Mouse (Mus musculus) kidney, adult 2 months (tissue): ENCODE data around the gene Trub2. TPM values are rescaled to one million over a fixed set of nuclear protein-coding genes. Genes with fewer than 3 reads are reported as not detected.
A peak's percentile ranks its signal among the peaks of the same experiment; 100 is the strongest.
"Not testable (repeated sequence)": the region's sequence is repeated elsewhere in the genome, so short reads cannot be mapped to it uniquely, and the experiment has no call there.

Source experiments
- DNase-seq: peaks from one replicate; pipeline ENCODE4 v3.0.0; 2021
- H3K27ac ChIP-seq: fragments of 200-500 bp; 2 replicates; pipeline ENCODE4 v1.5.1; 2012; ENCODE audit warnings: low read depth, low read length, control low read depth, inconsistent platforms; ENCODE audit not compliant: insufficient read depth
- H3K27me3 ChIP-seq: fragments of 200-500 bp; replicated peaks from 2 replicates; pipeline ENCODE4 v1.6.1; 2012; ENCODE audit warnings: mild to moderate bottlenecking, moderate library complexity, low read length, inconsistent platforms; ENCODE audit not compliant: control insufficient read depth, insufficient read depth
- H3K36me3 ChIP-seq: fragments of 200-500 bp; 2 replicates; pipeline ENCODE4 v1.6.1; 2012; ENCODE audit warnings: mild to moderate bottlenecking, moderate library complexity, low read length, inconsistent platforms; ENCODE audit not compliant: control insufficient read depth, insufficient read depth
- H3K4me1 ChIP-seq: fragments of 200-500 bp; 2 replicates; pipeline ENCODE4 v1.6.1; 2011; ENCODE audit warnings: low read length; ENCODE audit not compliant: control insufficient read depth, insufficient read depth
- H3K4me3 ChIP-seq: fragments of 200-500 bp; 2 replicates; pipeline ENCODE4 v1.5.1; 2011; ENCODE audit warnings: mild to moderate bottlenecking, low read depth, low read length, control low read depth; ENCODE audit not compliant: insufficient read depth
- CTCF ChIP-seq: fragments of 200-500 bp; conservative IDR thresholded peaks from 2 replicates; pipeline ENCODE4 v1.5.1; 2011; ENCODE audit warnings: low read depth, mild to moderate bottlenecking, control low read depth, low read length, moderate library complexity, mixed read lengths; ENCODE audit not compliant: insufficient read depth, insufficient read length
- POLR2A ChIP-seq: fragments of 200-500 bp; IDR thresholded peaks from one replicate; pipeline ENCODE4 v1.6.1; 2011; ENCODE audit warnings: low read depth, low read length, control low read depth
- WGBS: fragments of 180-500 bp; shearing (Covaris S2); methylation state at CpG from one replicate; pipeline ENCODE4 v1.1.7; 2018; 5-methylcytosine and 5-hydroxymethylcytosine counted together
- polyA plus RNA-seq: library from polyadenylated mRNA; depleted of rRNA; stranded (reverse); fragments of >200 nt; gene quantifications from 2 replicates; pipeline ENCODE4 v1.2.3, GENCODE M21; 2012

Trub2 gene
- polyA plus RNA-seq, 1 experiment, result 32.7 TPM

DNA sequence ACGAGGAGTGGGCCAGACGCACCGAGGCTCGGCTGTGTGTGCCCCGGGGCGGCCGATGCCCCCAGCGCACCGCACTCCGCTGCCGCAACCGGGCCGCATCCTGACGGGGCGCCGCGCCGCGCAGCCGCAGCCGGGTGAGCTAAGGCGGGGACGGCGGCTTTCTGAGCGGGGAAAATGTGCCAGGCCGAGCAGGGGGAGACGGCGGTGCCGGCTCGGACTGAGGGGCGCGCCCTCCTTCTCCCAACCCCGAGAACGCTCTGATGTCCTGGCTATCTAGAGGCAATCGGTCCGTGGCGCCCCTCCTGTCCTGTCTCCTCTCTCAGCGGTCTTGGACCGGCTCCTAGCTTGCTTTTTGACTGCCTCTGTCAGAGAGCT, 14.5 kb upstream of the Trub2 start:
- peak overlapping the region; percentile 96 for H3K4me3 ChIP-seq
- no peaks in the 10 kb centered on the region for H3K36me3 ChIP-seq
- peaks cover 7% of the 10 kb centered on the region; the same call in 1 of the 2 replicates for H3K4me1 ChIP-seq
- peak overlapping the region; percentile 26; the same call in 1 of the 2 replicates for H3K27ac ChIP-seq
- under 1% methylated on average over 39 of the region's 39 CpGs for WGBS
- no peak for TF ChIP-seq POLR2A
- no peak for TF ChIP-seq CTCF
- no peaks in the 10 kb centered on the region for H3K27me3 ChIP-seq
- no peak for DNase-seq

DNA sequence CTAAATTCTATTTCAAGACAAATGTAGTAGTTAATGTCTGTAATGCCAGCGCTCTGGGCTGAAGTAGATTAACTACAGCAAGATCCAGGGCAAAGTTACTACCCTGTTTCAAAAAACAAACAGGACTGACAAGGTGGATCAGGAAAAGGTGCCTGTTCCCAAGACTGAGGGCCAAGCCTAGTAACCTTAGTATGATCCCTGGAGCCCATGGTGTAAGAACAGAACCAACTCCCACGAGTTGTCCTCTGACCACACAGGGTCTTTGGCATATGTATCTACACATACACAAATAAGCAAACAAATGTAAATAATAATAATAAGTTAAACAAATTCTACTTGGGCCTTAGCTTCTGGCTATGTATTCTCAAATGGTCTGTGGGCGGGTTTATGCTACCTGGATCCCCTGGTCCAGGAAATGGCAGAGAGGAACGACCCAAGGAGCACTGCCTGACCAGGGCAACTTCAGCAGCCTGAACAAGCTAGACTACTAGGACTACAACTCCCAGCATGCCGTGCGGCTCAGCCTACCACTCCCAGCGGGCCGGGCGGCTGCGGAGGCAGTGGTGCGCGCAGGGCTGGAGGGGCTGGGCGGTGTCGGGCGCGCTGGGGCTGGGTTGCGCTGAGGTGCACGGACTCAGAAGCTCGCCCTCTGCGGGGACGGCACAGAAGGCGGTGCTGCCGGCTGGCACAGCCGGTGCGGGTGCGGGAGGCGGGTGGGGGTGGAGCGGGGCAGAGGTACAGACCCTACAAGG, 13.9 kb upstream of the Trub2 start, which contains the start of gene Slc27a4:
TSS of gene Slc27a4 (plus strand) at position 560 of the 752 bp plus-strand sequence.
- Histone ChIP-seq H3K36me3 (no peaks in the 10 kb centered on the region), H3K27ac (peak within 1 kb of the TSS; percentile 26; the same call in 1 of the 2 replicates), H3K27me3 (no peaks in the 10 kb centered on the region), H3K4me1 (peaks cover 7% of the 10 kb centered on the region; the same call in 1 of the 2 replicates), H3K4me3 (peak within 1 kb of the TSS; percentile 96)
- TF ChIP-seq CTCF, result 0 out of 2 replicates have a peak, but pooled peaks have one; percentile 7
- peak; percentile 49 for TF ChIP-seq POLR2A
- peak; percentile 98 for DNase-seq
- WGBS, result 4% methylated on average over 28 of the region's 28 CpGs

DNA sequence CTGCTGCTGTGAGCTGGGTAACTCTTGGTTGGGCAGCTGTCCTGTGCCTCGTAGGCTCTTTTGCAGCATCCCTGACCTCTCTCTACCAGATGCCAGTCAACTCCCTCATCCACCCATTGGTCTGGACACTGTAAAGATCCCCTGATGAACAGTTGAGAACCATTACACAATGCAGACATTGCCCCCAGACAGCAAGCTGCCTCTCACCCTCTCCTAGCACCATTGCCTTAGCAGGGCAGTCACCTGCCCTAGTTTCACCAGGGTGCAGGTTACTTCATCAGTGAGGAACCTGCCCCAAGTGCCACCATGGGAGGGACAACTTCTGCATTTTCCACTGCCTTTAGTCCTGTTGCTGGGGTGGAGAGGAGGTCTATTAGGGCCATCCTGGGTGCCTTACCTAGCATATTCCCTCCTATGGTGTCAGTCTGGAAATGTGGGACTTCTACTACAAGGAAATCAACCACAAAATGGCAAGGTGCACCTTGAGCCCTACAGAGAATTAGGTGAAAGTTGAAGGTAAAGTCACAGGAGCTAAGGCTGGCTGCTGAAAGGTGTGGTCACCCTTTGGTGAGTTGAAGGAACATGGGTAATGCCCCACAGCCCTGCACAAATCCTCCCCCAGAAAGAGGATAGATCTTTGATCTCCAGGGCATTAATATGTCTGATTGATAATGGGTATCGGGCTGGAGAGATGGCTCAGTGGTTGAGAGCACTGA, 4.6 kb upstream of the Trub2 start:
- 89% methylated on average over 2 of the region's 2 CpGs for WGBS
- TF ChIP-seq CTCF (no peak), POLR2A (no peak)
- DNase-seq, result no peak
- no peaks in the 10 kb centered on the region for H3K27me3 ChIP-seq
- no peaks in the 10 kb centered on the region for H3K36me3 ChIP-seq
- H3K27ac ChIP-seq, result no peak overlapping the region
- 0 out of 2 replicates have a peak, but pooled peaks cover 3% of the 10 kb centered on the region for H3K4me1 ChIP-seq
- H3K4me3 ChIP-seq, result no peak overlapping the region

DNA sequence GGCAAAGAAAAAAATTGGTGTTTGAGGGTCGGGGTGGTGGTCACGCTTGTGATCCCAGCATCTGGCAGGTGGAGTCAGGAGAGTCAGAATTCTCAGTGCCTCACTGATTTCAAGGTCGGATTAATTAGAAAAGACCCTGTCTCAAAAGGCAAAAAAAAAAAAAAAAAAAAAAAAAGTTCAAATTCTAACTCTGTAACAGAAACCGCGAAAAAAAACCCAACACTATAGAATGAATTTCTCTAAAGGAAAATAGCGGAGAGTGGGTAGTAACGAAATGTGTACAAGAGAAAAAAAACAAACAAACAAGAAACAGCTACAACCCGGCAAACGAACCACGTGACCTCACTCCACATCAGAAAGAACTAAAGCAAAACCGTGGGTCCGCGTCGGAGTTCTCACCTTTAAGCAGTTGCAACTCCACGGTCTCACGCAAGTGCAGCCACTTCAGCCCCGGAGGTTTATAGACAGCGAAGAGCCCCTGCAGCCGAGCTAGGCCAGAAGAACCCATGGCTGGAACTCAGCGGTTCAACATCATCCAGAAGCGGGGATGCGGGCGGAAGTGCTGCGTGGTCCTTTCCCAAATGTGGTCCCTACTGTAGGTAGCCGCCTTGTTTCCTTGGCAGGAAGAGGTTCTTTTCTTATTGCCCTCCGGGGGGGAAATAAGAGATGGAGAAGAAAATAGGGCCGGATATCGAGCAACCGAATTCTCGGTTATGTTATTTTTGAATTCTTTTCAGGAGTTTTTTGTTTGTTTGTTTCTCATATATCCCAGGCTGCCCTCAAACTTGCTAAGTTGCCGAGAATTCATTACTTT, 991 bp downstream of the Trub2 start, which contains the start of gene Coq4:
TSS of gene Coq4 (plus strand) at position 390 of the 814 bp plus-strand sequence.
- TF ChIP-seq POLR2A (peak; percentile 46), CTCF (no peak)
- no peaks in the 10 kb centered on the region for H3K27me3 ChIP-seq
- peak within 1 kb of the TSS; percentile 77 for H3K27ac ChIP-seq
- 2% methylated on average over 31 of the region's 31 CpGs for WGBS
- 0 out of 2 replicates have a peak, but pooled peaks cover 3% of the 10 kb centered on the region for H3K4me1 ChIP-seq
- H3K4me3 ChIP-seq, result peak within 1 kb of the TSS; percentile 94
- no peaks in the 10 kb centered on the region; the same call in 1 of the 2 replicates for H3K36me3 ChIP-seq
- DNase-seq, result peak; percentile 97

DNA sequence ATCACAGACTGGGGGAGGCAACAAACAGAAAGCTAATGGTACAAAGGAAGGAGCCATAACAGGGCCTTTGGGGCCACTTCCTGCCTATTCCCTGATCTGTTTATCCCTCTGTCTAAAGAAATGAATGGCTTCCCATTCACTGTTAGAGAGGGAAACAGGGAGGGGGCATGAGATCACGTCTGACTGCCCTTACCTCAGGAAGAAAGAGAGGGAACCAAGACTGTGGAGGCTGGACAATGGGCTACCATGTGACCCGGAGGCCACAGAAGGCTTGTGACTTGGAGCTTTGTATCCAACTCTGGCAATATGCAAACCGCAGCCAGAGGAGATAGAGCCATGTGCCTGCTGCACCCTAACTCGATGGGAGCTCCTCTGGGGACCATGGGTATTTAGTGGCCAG, 4.0 kb downstream of the Trub2 start:
- no peak for TF ChIP-seq POLR2A
- no peak for TF ChIP-seq CTCF
- WGBS, result 74% methylated on average over 4 of the region's 4 CpGs
- 0 out of 2 replicates have a peak, but pooled peaks cover 3% of the 10 kb centered on the region for H3K4me1 ChIP-seq
- H3K36me3 ChIP-seq, result peaks cover 2% of the 10 kb centered on the region; the same call in 1 of the 2 replicates
- no peaks in the 10 kb centered on the region for H3K27me3 ChIP-seq
- no peak overlapping the region for H3K4me3 ChIP-seq
- DNase-seq, result no peak
- no peak overlapping the region for H3K27ac ChIP-seq

DNA sequence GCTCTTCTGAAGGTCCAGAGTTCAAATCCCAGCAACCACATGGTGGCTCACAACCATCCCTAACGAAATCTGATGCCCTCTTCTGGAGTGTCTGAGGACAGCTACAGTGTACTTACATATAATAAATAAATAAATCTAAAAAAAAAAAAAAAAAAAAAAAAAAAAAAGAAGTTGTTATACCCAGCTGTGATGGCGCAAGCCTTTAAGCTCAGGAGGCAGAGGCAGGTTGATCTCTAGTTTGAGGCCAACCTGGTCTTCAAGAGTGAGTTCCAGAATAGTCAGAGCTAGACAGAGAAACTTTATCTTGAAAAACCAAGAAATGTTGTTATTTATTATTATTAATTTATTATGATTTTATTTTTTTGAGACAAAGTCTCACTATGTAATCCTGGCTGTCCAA, 7.0 kb downstream of the Trub2 start:
- not testable (repeated sequence) for H3K4me1 ChIP-seq, H3K27ac ChIP-seq, H3K4me3 ChIP-seq, H3K36me3 ChIP-seq, H3K27me3 ChIP-seq, DNase-seq
- WGBS, result 93% methylated on average over 2 of the region's 2 CpGs
